Mouse (Mus musculus) kidney, embryonic 16.5 days (tissue): ENCODE results near the gene Hnrnpul2. TPM values are rescaled to one million over a fixed set of nuclear protein-coding genes. Genes with fewer than 3 reads are reported as not detected.
"Not testable (repeated sequence)": the region's sequence is repeated elsewhere in the genome, so short reads cannot be mapped to it uniquely, and the experiment has no call there.

ENCODE experiments used
- ATAC-seq: fragments of 200-750 bp; cut with Nextera tagmentation; 2 replicates; pipeline ENCODE4 v1.8.0; 2017; ENCODE audit warnings: moderate TSS enrichment; ENCODE audit not compliant: low FRiP score, low TSS enrichment
- H3K27ac ChIP-seq: fragments of 300-500 bp; sonication (generic); 2 replicates; pipeline ENCODE4 v1.5.1; 2014; ENCODE audit warnings: low read length
- H3K27me3 ChIP-seq: fragments of 300-500 bp; sonication (generic); 2 replicates; pipeline ENCODE4 v1.6.1; 2014; ENCODE audit warnings: low read length, control low read depth, mixed read lengths; ENCODE audit not compliant: insufficient read depth
- H3K36me3 ChIP-seq: fragments of 300-500 bp; sonication (generic); 2 replicates; pipeline ENCODE4 v1.6.1; 2014; ENCODE audit warnings: low read length, control low read depth, mixed read lengths; ENCODE audit not compliant: insufficient read depth
- H3K4me1 ChIP-seq: fragments of 300-500 bp; sonication (generic); 2 replicates; pipeline ENCODE4 v1.6.1; 2014; ENCODE audit warnings: low read length, control low read depth, mixed read lengths; ENCODE audit not compliant: insufficient read depth
- H3K4me2 ChIP-seq: fragments of 300-500 bp; sonication (generic); replicated peaks from 2 replicates; pipeline ENCODE4 v1.6.1; 2014; ENCODE audit warnings: low read depth, low read length
- H3K4me3 ChIP-seq: fragments of 300-500 bp; sonication (generic); 2 replicates; pipeline ENCODE4 v1.5.1; 2014; ENCODE audit warnings: mild to moderate bottlenecking, low read length
- H3K9ac ChIP-seq: fragments of 300-500 bp; sonication (generic); replicated peaks from 2 replicates; pipeline ENCODE4 v1.6.1; 2014; ENCODE audit warnings: low read length
- H3K9me3 ChIP-seq: fragments of 300-500 bp; sonication (generic); 2 replicates; pipeline ENCODE4 v1.6.1; 2016; ENCODE audit warnings: low read length, control low read depth
- WGBS: fragments of 180-500 bp; shearing (Covaris S2); extraction: QIAGEN DNeasy Blood & Tissue Kit; methylation state at CpG from one replicate; pipeline ENCODE4 v1.1.7; 2014; 5-methylcytosine and 5-hydroxymethylcytosine counted together
- polyA plus RNA-seq: library from polyadenylated mRNA; unstranded; fragments of >200 nt; fragmentation: Nextera tagmentation; extraction: Ambion mirVana; gene quantifications from 2 replicates; pipeline ENCODE4 v1.2.1, GENCODE M21; 2015

Gene Hnrnpul2
- polyA plus RNA-seq, 1 experiment from 2014 or later, result 5.4 TPM

DNA sequence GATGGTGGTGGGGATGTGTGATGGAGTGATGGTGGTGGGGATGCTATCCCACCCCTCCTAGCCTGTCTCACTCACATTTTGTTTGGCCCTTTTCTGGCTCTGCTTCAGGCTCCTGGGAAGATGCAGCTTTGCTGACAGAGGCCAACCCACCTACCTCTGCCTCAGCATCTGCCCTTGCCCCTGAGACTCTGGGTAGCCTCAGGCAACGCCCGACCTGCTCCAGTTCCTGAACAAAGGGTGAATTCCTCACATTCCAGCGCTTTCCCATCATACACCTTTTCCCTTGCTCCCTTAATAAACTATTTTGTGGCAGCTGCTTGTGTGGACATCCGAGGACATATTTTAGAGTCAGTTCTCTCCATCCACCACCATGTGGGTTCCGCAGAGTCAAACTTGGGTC, 28.5 kb downstream of the Hnrnpul2 start:
- H3K4me1 ChIP-seq, result 0 out of 2 replicates have a peak, but pooled peaks cover 7% of the 10 kb centered on the region
- H3K27me3 ChIP-seq, result no peaks in the 10 kb centered on the region
- no peak overlapping the region for H3K4me2 ChIP-seq
- no peak overlapping the region for H3K27ac ChIP-seq
- H3K36me3 ChIP-seq, result peaks cover 22% of the 10 kb centered on the region
- 78% methylated on average over 5 of the region's 5 CpGs for WGBS
- ATAC-seq, result no peak
- H3K9ac ChIP-seq, result no peak overlapping the region
- no peaks in the 10 kb centered on the region for H3K9me3 ChIP-seq
- no peak overlapping the region for H3K4me3 ChIP-seq

DNA sequence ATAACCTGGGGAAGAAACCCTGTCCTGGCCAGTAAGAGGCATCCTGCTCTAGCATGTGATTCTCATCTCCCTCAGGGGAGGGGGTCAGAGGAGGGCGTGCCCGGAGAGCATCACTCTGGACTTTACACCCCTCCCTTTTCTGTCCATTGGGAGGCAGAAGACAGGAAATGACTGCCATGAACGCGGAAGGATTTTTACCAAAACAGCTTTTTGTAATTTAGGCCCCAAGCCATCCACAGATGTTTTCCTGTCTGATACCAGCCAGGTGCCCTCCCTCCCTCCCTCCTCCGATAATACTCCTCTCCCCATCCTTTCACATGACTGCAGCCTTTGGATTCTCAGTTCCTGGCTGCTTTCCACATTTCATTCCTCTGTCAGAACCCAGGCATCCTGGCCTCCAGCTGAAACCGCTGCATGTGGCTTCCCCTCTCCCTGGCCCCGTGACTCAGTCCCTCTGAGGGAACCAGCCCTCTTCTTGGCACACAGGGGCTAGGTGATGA, 30.6 kb downstream of the Hnrnpul2 start, which contains the start of gene Lrrn4cl:
Gene Lrrn4cl, plus strand, starts transcription at position 367 of the 500 bp plus-strand sequence.
- H3K4me2 ChIP-seq, result 0 out of 2 replicates have a peak within 1 kb of the TSS, but pooled peaks have one; percentile 14
- H3K27ac ChIP-seq, result no peak within 1 kb of the TSS
- WGBS, result 23% methylated on average over 7 of the region's 7 CpGs
- H3K4me3 ChIP-seq, result no peak within 1 kb of the TSS
- no peaks in the 10 kb centered on the region for H3K27me3 ChIP-seq
- peak within 1 kb of the TSS; percentile 23; the same call in 1 of the 2 replicates for H3K9ac ChIP-seq
- no peaks in the 10 kb centered on the region for H3K9me3 ChIP-seq
- H3K36me3 ChIP-seq, result peaks cover 21% of the 10 kb centered on the region
- ATAC-seq, result peak; percentile 49; the same call in 1 of the 2 replicates
- 0 out of 2 replicates have a peak, but pooled peaks cover 7% of the 10 kb centered on the region for H3K4me1 ChIP-seq

DNA sequence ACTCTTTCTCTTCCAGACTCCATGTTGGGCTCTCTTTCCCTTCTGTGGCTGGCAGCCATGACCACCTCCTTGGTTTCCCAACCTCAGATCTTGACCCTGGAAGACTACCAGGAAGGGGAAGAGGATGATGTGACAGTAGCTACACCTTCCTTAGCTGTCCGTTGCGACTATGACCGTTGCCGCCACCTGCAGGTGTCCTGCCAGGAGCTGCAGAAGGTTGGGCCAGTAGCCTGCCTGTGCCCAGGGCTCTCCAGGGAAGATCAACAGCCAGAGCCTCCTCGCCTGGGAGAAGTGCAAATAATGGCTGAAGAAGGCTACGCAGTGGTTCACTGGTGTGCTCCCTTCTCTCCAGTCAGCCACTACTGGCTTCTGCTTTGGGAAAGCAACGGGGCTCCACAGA, 31.8 kb downstream of the Hnrnpul2 start:
- Histone ChIP-seq H3K9ac (no peak overlapping the region), H3K9me3 (no peaks in the 10 kb centered on the region), H3K27me3 (no peaks in the 10 kb centered on the region), H3K4me2 (no peak overlapping the region), H3K4me3 (no peak overlapping the region), H3K36me3 (peaks cover 9% of the 10 kb centered on the region), H3K4me1 (0 out of 2 replicates have a peak, but pooled peaks cover 7% of the 10 kb centered on the region), H3K27ac (no peak overlapping the region)
- ATAC-seq, result no peak
- 57% methylated on average over 7 of the region's 7 CpGs for WGBS

DNA sequence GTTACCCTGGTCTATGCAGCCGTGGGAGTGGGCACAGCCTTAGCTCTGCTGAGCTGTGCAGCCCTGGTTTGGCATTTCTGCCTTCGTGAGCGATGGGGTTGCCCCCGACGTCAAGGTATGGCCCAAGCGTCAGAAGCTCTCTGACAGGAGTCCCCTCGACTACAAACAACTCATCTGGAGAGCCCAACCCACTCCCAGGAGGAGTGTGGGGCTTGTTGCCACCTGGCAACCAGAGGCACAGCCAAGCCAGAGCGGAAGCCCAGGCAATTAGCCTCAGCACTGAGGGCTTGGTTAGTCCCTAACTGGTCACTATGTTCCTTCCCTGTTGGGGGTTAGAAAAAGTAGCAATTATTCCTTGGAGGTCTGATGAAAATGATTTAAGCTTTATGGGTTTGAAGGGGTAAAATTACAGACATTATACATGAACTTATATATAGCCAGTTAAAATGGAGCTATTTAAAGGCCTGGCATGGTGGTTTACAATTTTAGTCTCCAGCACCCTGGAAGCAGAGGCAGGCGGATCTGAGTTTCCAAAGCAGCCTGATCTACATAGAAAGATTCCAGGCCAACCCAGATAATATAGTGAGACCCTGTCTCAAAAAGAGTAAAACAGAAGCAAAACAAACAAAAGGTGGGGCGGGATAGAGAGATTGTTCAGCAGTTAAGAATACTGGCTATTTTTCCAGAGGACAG, 32.6 kb downstream of the Hnrnpul2 start:
- Histone ChIP-seq H3K36me3 (peaks cover 3% of the 10 kb centered on the region; the same call in 1 of the 2 replicates), H3K4me2 (no peak overlapping the region), H3K27ac (no peak overlapping the region), H3K9me3 (no peaks in the 10 kb centered on the region), H3K27me3 (no peaks in the 10 kb centered on the region), H3K9ac (no peak overlapping the region), H3K4me1 (0 out of 2 replicates have a peak, but pooled peaks cover 7% of the 10 kb centered on the region), H3K4me3 (no peak overlapping the region)
- 52% methylated on average over 10 of the region's 10 CpGs for WGBS
- no peak for ATAC-seq

DNA sequence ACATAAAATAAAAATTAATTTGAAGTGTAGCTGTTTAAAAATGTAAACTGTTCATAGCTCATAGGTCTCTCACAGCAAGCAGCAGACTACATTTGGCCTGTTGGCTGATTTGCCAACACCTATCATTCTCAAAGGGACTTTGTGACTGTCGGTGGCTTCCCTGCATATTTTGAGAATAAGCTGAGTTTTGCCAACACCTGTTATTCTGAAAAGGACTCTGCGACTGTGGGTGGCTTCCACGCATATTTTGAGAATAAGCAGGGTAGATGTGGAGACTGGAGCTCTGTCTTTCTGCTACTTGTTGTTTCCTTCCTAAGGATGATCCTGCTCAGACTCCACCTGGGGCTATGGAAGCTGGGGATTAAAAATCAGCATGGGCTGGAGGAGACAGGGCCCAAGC, 33.3 kb downstream of the Hnrnpul2 start:
- no peaks in the 10 kb centered on the region for H3K36me3 ChIP-seq
- 0 out of 2 replicates have a peak, but pooled peaks cover 7% of the 10 kb centered on the region for H3K4me1 ChIP-seq
- no peak overlapping the region for H3K4me2 ChIP-seq
- H3K9ac ChIP-seq, result no peak overlapping the region
- 83% methylated on average over 3 of the region's 3 CpGs for WGBS
- no peak for ATAC-seq
- H3K9me3 ChIP-seq, result no peaks in the 10 kb centered on the region
- no peak overlapping the region for H3K4me3 ChIP-seq
- no peaks in the 10 kb centered on the region for H3K27me3 ChIP-seq
- H3K27ac ChIP-seq, result no peak overlapping the region

DNA sequence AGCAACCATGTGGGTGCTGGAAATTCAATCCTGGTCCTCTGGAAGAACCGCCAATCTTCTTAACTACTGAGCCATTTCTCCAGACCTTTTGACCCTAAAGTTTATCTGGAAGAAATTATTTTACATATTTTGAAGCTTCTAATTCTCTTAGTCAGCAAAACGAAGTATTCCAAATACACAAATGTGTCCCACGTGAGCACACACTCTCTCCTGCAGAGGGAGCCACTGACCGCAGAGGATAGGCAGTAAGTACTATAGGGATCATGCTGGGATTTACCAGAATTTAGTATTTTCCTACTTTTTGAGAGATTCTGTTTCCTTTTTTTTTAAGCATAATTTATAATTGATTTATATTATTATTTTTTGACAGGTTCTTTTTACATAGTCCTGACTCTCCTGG, 37.9 kb downstream of the Hnrnpul2 start:
- WGBS, result 39% methylated on average over 4 of the region's 4 CpGs
- Histone ChIP-seq H3K4me2 (no peak overlapping the region), H3K4me1 (no peaks in the 10 kb centered on the region), H3K9me3 (no peaks in the 10 kb centered on the region), H3K36me3 (no peaks in the 10 kb centered on the region), H3K4me3 (no peak overlapping the region), H3K27me3 (no peaks in the 10 kb centered on the region), H3K27ac (no peak overlapping the region), H3K9ac (no peak overlapping the region)
- ATAC-seq, result no peak

DNA sequence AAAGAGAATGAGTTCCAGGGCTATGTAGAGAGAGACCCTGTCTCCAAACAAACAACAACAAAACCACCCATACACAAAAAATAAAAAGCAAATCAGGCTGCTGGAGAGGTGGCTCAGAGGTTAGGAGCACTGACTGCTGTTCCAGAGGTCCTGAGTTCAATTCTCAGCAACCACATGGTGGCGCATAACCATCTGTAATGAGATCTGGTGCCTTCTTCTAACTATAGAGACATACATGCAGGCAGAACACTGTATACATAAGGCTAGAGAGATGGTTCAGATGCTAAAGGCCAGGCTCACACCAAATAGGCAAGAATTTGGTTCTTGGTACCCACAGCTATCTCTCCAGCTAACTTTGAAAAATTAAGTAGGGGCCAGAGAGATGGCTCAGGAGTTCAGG, 39.2 kb downstream of the Hnrnpul2 start:
- Histone ChIP-seq H3K36me3 (no peaks in the 10 kb centered on the region), H3K4me2 (no peak overlapping the region), H3K9ac (no peak overlapping the region), H3K4me1 (no peaks in the 10 kb centered on the region), H3K4me3 (no peak overlapping the region), H3K9me3 (no peaks in the 10 kb centered on the region), H3K27me3 (no peaks in the 10 kb centered on the region), H3K27ac (no peak overlapping the region)
- no peak for ATAC-seq
- 16% methylated on average over 1 of the region's 1 CpGs for WGBS

DNA sequence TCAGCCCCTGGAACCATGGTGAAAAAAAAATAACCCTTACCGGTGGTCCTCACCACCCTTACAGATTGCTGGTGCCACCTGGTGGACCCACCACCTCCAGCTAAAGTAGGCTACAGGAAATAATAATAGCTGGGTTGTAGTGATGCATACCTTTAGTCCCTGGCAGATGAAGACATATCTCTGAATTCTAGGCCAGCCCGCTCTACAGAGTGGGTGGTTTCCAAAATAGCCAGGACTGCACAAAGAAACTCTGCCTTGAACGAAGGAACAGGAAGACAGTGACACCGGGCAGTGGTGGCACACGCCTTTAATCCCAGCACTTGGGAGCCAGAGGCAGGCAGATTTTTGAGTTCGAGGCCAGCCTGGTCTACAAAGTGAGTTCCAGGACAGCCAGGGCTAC, 44.5 kb downstream of the Hnrnpul2 start:
- Histone ChIP-seq H3K4me3 (no peak overlapping the region), H3K27me3 (no peaks in the 10 kb centered on the region), H3K4me2 (no peak overlapping the region), H3K9ac (no peak overlapping the region), H3K9me3 (no peaks in the 10 kb centered on the region), H3K4me1 (no peaks in the 10 kb centered on the region), H3K27ac (no peak overlapping the region), H3K36me3 (no peaks in the 10 kb centered on the region)
- WGBS, result 85% methylated on average over 6 of the region's 6 CpGs
- no peak for ATAC-seq

DNA sequence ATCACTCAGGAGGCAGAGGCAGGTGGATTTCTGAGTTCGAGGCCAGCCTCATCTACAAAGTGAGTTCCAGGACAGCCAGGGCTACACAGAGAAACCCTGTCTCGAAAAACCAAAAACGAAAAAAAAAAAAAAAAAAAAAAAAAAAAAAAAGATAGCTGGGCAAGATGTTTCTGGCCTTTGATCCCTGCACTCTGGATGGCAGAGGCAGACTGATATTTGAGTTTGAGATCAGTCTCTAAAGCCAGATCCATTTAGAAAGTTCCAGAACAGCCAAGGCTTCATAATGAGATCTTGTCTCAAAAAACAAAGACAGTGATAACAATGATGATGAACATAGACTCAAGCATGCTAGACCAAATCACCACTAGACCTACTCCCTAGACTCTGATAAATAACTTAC, 50.6 kb downstream of the Hnrnpul2 start:
- Histone ChIP-seq H3K4me1 (peaks cover 10% of the 10 kb centered on the region), H3K4me3 (peak overlapping the region; percentile 99; the same call in 1 of the 2 replicates), H3K36me3 (peaks cover 21% of the 10 kb centered on the region), H3K4me2 (peak overlapping the region; percentile 90)
- H3K9ac ChIP-seq, ATAC-seq, H3K9me3 ChIP-seq, H3K27ac ChIP-seq, H3K27me3 ChIP-seq: not testable (repeated sequence)
- 83% methylated on average over 3 of the region's 3 CpGs for WGBS

DNA sequence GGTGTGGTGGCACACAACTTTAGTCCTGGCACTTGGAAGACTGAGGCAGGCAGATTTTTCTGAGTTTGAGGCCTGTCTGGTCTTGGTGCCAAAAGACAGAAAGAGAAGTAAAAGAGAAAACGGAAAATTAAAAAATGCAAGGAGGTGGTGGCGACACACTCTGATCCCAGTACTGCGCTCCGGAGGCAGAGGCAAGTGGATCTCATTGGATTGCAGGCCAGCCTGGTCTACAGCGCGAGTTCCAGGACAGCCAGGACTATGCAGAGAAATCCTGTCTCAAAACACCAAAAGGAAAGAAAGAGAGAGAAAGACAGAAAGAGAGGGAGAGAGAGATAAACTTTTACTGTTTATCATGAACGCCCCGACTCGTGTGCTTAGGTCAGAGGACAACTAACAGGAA, 51.0 kb downstream of the Hnrnpul2 start:
- 45% methylated on average over 9 of the region's 9 CpGs for WGBS
- Histone ChIP-seq H3K4me2 (peak overlapping the region; percentile 90), H3K4me3 (peak overlapping the region; percentile 99), H3K27me3 (no peaks in the 10 kb centered on the region), H3K4me1 (peaks cover 10% of the 10 kb centered on the region), H3K9ac (peak overlapping the region; percentile 99), H3K27ac (peak overlapping the region; percentile 81), H3K9me3 (no peaks in the 10 kb centered on the region), H3K36me3 (peaks cover 26% of the 10 kb centered on the region)
- no peak; the same call in 1 of the 2 replicates for ATAC-seq
